Comparison of ENCODE assay signal across 20 mouse cellular contexts in the genomic region with DNA sequence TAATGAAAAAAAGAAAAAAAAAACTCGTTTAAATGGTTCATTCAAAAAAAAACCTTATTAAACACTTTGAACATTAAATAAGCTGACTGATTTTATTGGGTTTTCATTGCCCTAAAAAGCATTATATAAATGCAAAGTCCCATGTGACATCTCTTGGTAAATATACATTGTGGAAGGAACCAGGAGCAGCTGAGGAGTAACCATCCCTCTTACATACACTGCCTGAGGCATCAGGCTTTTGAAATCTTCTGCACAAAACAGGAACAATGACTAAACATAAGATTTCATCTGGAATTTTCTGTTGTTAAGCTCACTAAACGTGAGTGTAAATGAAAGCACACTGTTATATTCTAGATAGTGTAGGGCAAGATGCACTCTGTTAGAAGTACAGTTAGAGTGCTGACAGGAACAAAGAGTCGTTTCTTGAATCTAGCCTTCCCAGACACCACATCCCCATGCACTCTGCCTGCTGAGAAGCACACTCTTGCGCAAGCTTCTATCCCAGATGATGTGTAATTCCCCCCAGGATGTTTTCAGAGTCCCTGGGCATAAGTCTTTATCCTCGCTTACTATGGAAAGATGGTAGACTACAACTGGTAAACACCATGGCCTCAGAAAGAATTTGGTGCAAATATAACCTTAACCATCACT.
DNase-seq lines count a peak whose midpoint lies in the region; ATAC-seq lines count a peak whose summit lies in the region.
"Had no signal": no experiment of that assay in that cellular context is flagged by ENCODE, and none has a peak within 500 bp of the region (broad histone marks: within the 10 kb centered on the region; RNA-seq: fewer than 3 reads in every experiment).

No protein-coding gene starts in this region.

- H3K4me3 ChIP-seq in forebrain, embryonic 10.5 days: no peak overlapping the region
- no peak overlapping the region for H3K4me3 ChIP-seq in forebrain, embryonic 16.5 days (replicated peaks; ENCODE audit: low read length)
- no peak overlapping the region for H3K4me3 ChIP-seq in midbrain, embryonic 15.5 days
- H3K4me3 ChIP-seq in midbrain, embryonic 11.5 days (ENCODE audit: low read depth, low read length): no peak overlapping the region
- no peak overlapping the region for H3K4me3 ChIP-seq in forebrain, embryonic 14.5 days (ENCODE audit: low read depth, low read length)
- H3K4me3 ChIP-seq: embryonic facial prominence, embryonic 12.5 days; heart, embryonic 15.5 days had no signal

- H3K4me1 ChIP-seq in forebrain, embryonic 10.5 days: peaks cover 48% of the 10 kb centered on the region
- H3K4me1 ChIP-seq in forebrain, embryonic 16.5 days (replicated peaks; ENCODE audit: control insufficient read depth, insufficient read depth, low read length): peaks cover 12% of the 10 kb centered on the region
- no peaks in the 10 kb centered on the region for H3K4me1 ChIP-seq in midbrain, embryonic 15.5 days
- peaks cover 4% of the 10 kb centered on the region for H3K4me1 ChIP-seq in midbrain, embryonic 11.5 days (ENCODE audit: control insufficient read depth, insufficient read depth, low read length)
- peaks cover 21% of the 10 kb centered on the region; the same call in 1 of the 2 replicates for H3K4me1 ChIP-seq in forebrain, embryonic 14.5 days (ENCODE audit: control insufficient read depth, insufficient read depth, low read length)
- H3K4me1 ChIP-seq: heart, embryonic 15.5 days had no signal

- WGBS in forebrain, embryonic 10.5 days: 61% methylated on average over 5 of the region's 5 CpGs
- 23% methylated on average over 5 of the region's 5 CpGs for WGBS in forebrain, embryonic 16.5 days
- whole genome bisulfite sequencing in midbrain, embryonic 15.5 days: 64% methylated on average over 5 of the region's 5 CpGs
- 81% methylated on average over 5 of the region's 5 CpGs for WGBS in midbrain, embryonic 11.5 days
- WGBS in forebrain, embryonic 14.5 days: 15% methylated on average over 5 of the region's 5 CpGs

- H3K4me2 ChIP-seq in forebrain, embryonic 16.5 days (ENCODE audit: low read length): no peak overlapping the region
- no peak overlapping the region for H3K4me2 ChIP-seq in midbrain, embryonic 15.5 days
- H3K4me2 ChIP-seq in midbrain, embryonic 11.5 days: no peak overlapping the region
- no peak overlapping the region for H3K4me2 ChIP-seq in forebrain, embryonic 14.5 days (ENCODE audit: low read length)
- H3K4me2 ChIP-seq: embryonic facial prominence, embryonic 12.5 days; heart, embryonic 11.5 days; heart, embryonic 15.5 days; hindbrain, embryonic 14.5 days had no signal

- no peaks in the 10 kb centered on the region for H3K9me3 ChIP-seq in forebrain, embryonic 10.5 days
- no peaks in the 10 kb centered on the region for H3K9me3 ChIP-seq in forebrain, embryonic 16.5 days (ENCODE audit: control insufficient read depth, low read length)
- H3K9me3 ChIP-seq in midbrain, embryonic 15.5 days: no peaks in the 10 kb centered on the region
- no peaks in the 10 kb centered on the region for H3K9me3 ChIP-seq in midbrain, embryonic 11.5 days (ENCODE audit: control insufficient read depth, low read length)
- no peaks in the 10 kb centered on the region for H3K9me3 ChIP-seq in forebrain, embryonic 14.5 days (replicated peaks; ENCODE audit: control insufficient read depth, low read length)
- H3K9me3 ChIP-seq: embryonic facial prominence, embryonic 12.5 days; heart, embryonic 15.5 days had no signal

- DNase-seq in forebrain, embryonic 10.5 days (ENCODE audit: extremely low spot score, low spot score): no peak
- DNase-seq in midbrain, embryonic 11.5 days (ENCODE audit: low spot score, missing footprints): no peak
- DNase-seq in forebrain, embryonic 14.5 days (ENCODE audit: low spot score): peak; percentile 74
- DNase-seq in cerebellum, postnatal 36 days: no peak
- DNase-seq in layer of hippocampus, adult 9-11 months: no peak
- DNase-seq: adrenal gland, adult 2 months; adrenal gland, postnatal 25 days; cerebellum, adult 8-10 months; cerebellum, postnatal 14 days; gastrocnemius, postnatal 10 days; heart, adult 18-20 months; heart, postnatal 14 days had no signal

- peak overlapping the region; percentile 62 for H3K27ac ChIP-seq in forebrain, embryonic 10.5 days
- no peak overlapping the region for H3K27ac ChIP-seq in forebrain, embryonic 16.5 days (ENCODE audit: low read length)
- H3K27ac ChIP-seq in midbrain, embryonic 15.5 days: no peak overlapping the region
- no peak overlapping the region for H3K27ac ChIP-seq in midbrain, embryonic 11.5 days (ENCODE audit: low read depth, low read length)
- H3K27ac ChIP-seq in forebrain, embryonic 14.5 days (ENCODE audit: low read depth, low read length): no peak overlapping the region
- H3K27ac ChIP-seq: embryonic facial prominence, embryonic 12.5 days; heart, embryonic 15.5 days; hindbrain, embryonic 14.5 days had no signal

- peaks cover 4% of the 10 kb centered on the region; the same call in 1 of the 2 replicates for H3K27me3 ChIP-seq in forebrain, embryonic 10.5 days (ENCODE audit: poor library complexity, severe bottlenecking)
- H3K27me3 ChIP-seq in forebrain, embryonic 16.5 days (replicated peaks; ENCODE audit: control insufficient read depth, insufficient read depth, low read length): no peaks in the 10 kb centered on the region
- no peaks in the 10 kb centered on the region for H3K27me3 ChIP-seq in midbrain, embryonic 15.5 days (replicated peaks)
- H3K27me3 ChIP-seq in midbrain, embryonic 11.5 days (ENCODE audit: control insufficient read depth, insufficient read depth, low read length): no peaks in the 10 kb centered on the region; the same call in 1 of the 2 replicates
- no peaks in the 10 kb centered on the region for H3K27me3 ChIP-seq in forebrain, embryonic 14.5 days (replicated peaks; ENCODE audit: control insufficient read depth, insufficient read depth, low read length)
- H3K27me3 ChIP-seq: CH12.LX; embryonic facial prominence, embryonic 12.5 days; heart, embryonic 15.5 days had no signal

- ATAC-seq in forebrain, embryonic 16.5 days: no peak
- ATAC-seq in midbrain, embryonic 15.5 days (replicated peaks): peak; percentile 48; the same call in 1 of the 2 replicates
- no peak for ATAC-seq in midbrain, embryonic 11.5 days (ENCODE audit: low FRiP score)
- ATAC-seq in forebrain, embryonic 14.5 days: peak; percentile 51
- ATAC-seq: intestine, embryonic 16.5 days had no signal

- no peak overlapping the region for H3K9ac ChIP-seq in forebrain, embryonic 16.5 days (replicated peaks; ENCODE audit: low read depth, low read length)
- no peak overlapping the region for H3K9ac ChIP-seq in midbrain, embryonic 15.5 days
- H3K9ac ChIP-seq in midbrain, embryonic 11.5 days (ENCODE audit: low read length): no peak overlapping the region
- no peak overlapping the region for H3K9ac ChIP-seq in forebrain, embryonic 14.5 days (ENCODE audit: low read length)
- H3K9ac ChIP-seq: embryonic facial prominence, embryonic 12.5 days; heart, embryonic 15.5 days; hindbrain, embryonic 14.5 days had no signal

- no peaks in the 10 kb centered on the region for H3K36me3 ChIP-seq in forebrain, embryonic 10.5 days (replicated peaks)
- H3K36me3 ChIP-seq in forebrain, embryonic 16.5 days (ENCODE audit: control insufficient read depth, insufficient read depth): no peaks in the 10 kb centered on the region
- H3K36me3 ChIP-seq in midbrain, embryonic 15.5 days (replicated peaks): no peaks in the 10 kb centered on the region
- H3K36me3 ChIP-seq in midbrain, embryonic 11.5 days (ENCODE audit: control insufficient read depth, insufficient read depth, low read length): no peaks in the 10 kb centered on the region
- no peaks in the 10 kb centered on the region for H3K36me3 ChIP-seq in forebrain, embryonic 14.5 days (ENCODE audit: control insufficient read depth, insufficient read depth, low read length)
- H3K36me3 ChIP-seq: embryonic facial prominence, embryonic 12.5 days; heart, embryonic 15.5 days had no signal

Comparison
In these comparisons a context has a peak if more than half of its experiments do, and no peak if none do; other contexts are left out.
1. ATAC-seq: peak in midbrain, embryonic 15.5 days (single experiment) and forebrain, embryonic 14.5 days (single experiment); none in forebrain, embryonic 16.5 days (single experiment) and midbrain, embryonic 11.5 days (single experiment).